Mouse (Mus musculus): ENCODE measurements at regions not wholly inside any gene's neighbourhood (a gene's known extent, or its start where the extent isn't known, plus 50 kb on each side); places are given as distances from the start of the nearest gene placed in this dataset.
"Not testable (repeated sequence)": the region's sequence is repeated elsewhere in the genome, so short reads cannot be mapped to it uniquely, and the experiment has no call there.

GRCm38 (mm10) chr3:153144217-153144616 is 162.2 kb upstream of the St6galnac5 start:
- no peak for DNase-seq (ENCODE audit: low read depth, low spot score)

- no peak for DNase-seq (ENCODE audit: low read depth, low spot score)
Measured at GRCm38 (mm10) chr3:153140985-153141384, 158.9 kb upstream of the St6galnac5 start.

DNA sequence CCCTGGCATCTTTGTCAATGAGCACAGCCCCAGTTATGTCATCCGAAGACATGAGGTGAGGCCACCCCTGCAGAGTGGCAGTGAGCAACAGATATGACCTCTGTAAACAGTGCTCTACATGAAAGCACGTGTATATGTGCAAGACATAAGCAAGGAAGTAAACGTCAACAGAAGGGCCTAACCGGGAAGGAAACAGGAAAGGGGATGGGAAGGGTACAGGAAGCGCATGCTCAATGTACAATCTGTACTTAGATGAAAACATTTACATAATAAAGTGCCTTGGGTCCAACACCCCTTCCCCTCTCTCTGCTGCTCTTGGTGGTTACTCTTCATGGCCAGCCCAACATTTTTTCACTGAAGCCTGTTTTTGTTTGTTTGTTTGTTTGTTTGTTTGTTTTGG is 143.3 kb upstream of the St6galnac5 start:
- no peak for DNase-seq (ENCODE audit: low read depth, low spot score)

DNA sequence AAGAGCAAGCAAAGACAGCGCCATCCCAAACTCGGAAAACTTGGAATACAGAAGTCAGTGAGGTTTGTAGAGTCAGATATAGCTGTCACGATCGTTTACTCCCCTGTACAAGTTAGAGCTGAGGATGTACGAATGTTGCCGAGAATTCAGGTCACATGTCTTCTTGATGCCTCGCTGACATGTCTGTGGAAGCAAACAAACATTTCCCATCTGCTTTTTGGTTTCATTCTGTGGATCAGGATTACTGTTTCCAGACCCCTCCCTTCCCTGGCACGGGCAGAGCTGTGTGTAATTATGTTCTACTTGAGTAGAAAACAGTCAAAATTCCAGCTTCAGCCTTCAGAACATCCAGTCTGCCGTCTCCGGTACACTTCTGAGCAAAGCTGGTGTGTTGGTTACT is 139.9 kb upstream of the St6galnac5 start:
- DNase-seq (ENCODE audit: low read depth, low spot score): no peak

GRCm38 (mm10) chr3:153119142-153119541 is 137.1 kb upstream of the St6galnac5 start:
- no peak for DNase-seq (ENCODE audit: low read depth, low spot score)

- DNase-seq (ENCODE audit: low read depth, low spot score): no peak
Measured at GRCm38 (mm10) chr3:153118643-153119042, 136.6 kb upstream of the St6galnac5 start.

DNA sequence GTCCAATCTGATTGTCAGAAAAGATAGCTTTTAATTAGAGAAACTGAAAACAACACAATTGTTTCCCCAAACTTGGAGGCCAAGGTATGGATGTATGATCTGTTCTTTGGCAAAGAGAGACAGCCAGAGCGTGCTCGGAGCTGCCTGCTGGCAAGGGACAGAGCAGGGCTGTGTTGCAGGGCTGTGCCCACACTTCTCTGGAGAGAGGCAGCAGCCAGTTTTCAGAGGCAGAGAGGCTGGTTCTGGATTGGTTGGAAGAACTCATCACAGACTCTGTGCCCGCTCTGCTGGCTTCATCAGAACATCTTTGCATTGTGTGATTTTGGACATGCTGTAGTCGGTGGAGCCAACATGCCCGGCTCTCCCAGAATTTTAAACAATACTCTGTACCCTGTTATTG is 123.5 kb upstream of the St6galnac5 start:
- no peak for DNase-seq (ENCODE audit: low read depth, low spot score)

DNA sequence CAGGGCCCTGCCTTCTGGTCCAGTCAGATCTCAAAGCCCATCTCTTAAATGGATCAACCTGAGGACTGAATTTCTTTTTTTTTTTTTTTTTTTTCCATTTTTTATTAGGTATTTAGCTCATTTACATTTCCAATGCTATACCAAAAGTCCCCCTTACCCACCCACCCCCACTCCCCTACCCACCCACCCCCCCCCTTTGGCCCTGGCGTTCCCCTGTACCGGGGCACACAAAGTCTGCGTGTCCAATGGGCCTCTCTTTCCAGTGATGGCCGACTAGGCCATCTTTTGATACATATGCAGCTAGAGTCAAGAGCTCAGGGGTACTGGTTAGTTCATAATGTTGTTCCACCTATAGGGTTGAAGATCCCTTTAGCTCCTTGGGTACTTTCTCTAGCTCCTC is 108.5 kb upstream of the St6galnac5 start:
- DNase-seq (ENCODE audit: low read depth, low spot score): not testable (repeated sequence)

DNA sequence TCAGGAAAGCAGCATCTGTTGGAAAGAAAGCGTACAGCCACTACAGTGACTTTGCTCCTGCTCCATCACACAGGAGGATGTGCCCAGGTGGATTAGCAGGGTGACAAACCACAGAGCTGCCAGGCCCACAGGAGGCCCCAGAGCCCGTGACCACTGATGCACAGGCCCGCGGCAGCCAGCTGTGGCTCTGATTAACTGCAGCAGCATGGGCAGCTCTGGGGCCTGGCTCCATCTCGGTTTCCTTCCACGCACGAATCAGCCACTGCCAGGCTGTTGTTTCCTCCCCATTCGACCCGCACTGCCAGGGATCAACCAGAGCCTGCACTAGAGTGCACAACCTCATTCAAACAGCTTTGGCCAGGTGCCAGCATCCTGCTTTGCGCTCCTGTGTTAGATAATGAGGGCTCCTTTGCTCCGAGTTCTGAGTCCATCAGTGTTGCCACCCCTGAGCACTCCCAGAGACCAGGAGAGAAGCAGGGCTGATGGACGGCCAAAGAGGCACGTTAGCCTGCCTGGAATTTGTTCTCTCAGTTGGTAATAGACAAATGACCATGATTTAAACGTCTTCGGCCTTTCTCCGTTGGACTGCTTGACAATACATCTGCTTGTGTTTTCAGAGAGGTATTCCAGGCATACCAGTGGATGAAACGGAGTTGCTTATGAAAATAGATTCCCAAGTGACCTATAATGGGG is 103.2 kb upstream of the St6galnac5 start:
- DNase-seq (ENCODE audit: low read depth, low spot score): peak; percentile 1

DNA sequence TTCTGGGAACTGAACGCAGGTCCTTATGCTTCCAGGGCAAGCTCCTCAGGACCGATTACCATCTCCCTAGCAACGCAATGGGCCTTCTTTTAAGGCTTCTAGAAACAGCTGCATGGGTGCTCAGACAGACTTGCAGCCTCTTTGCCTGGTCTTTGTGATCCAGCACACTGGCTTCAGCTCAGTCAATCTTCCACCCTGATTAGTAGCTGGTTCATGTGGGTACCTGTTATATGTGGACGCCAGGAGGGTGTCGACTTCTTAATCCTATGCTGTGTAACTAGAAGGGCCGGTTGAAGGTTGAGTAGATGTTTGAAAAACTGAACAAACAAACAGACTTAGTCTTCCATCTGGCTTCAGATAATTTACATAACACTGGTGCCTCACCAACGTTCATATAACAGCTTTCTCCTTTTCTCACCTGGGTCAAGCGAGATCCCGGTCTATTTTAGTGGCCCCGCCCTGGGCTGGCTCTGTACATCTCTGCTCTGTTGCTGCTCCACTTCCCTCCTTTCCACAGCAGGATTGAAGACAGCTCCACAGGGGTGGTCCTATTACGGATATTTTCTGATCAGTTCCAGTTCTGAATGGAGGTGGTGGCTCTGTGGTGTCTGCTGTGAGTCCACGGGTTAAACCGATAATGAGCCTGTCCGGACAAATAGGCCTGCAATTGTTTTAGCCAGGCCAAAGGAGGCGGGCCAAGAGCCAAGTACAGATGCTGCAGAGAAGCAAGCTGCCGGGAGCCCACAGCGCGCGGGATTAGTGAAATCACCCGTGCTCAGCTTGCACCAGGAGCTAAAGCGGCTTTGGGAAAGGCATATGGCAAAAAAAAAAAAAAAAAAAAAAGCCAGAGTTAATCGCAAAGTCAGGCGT is 102.4 kb upstream of the St6galnac5 start:
- DNase-seq (ENCODE audit: low read depth, low spot score): peak; percentile 13

DNA sequence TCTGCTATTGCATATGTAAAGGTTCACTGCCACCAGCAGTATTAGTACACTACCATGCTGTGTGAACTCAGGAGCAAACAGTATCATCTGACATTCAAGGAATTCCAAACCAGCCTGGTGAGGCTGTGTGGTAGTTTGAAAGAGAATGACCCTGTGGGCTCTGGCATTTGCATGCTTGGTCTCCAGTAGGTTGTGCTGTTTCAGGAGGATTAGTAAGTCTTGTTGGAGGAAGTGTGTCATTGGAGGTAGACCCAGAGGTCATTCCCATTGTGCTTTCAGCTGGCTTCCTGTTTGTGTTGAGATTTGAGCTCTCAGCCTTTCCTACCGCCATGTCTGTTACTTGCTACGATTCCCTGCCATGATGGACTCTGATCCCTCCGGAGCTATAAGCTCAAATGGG is 98.3 kb upstream of the St6galnac5 start:
- no peak for DNase-seq (ENCODE audit: low read depth, low spot score)

- no peak for DNase-seq (ENCODE audit: low read depth, low spot score)
Measured at GRCm38 (mm10) chr3:153077846-153078703, 96.0 kb upstream of the St6galnac5 start.

DNA sequence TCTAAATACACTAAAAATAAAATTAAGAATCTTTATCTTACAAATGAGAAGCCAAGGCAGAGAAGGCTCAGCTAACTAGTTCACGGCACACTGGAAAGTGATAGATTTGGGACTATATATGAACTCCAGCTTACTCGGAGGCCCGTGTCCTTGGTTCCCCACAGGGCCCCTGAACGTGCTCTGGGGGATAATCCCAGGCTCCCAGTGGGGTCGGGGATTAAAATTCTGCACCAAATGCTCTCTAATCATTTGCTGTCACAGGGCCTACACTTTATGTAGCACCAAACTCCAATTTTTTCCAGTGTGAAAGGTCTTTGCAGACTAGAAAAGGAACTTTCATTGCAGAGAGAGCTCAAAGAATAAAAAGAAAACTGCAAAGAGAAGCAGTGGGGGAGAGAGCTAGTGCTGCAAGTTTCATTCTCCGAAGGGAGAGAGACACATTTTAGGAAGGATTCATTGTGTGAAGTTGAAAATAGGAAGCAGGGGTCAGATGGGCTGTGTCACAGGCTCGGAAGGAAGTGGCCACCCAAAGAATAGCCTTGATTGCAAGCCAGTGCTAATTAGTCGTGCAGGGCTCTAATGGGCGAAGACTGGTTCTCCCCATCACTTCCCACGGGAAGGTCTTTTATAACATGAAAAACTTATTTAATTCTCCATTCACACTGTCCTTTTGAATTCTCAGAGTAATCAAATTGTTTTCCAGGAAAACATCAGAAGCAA is 90.3 kb upstream of the St6galnac5 start:
- DNase-seq (ENCODE audit: low read depth, low spot score): no peak

- no peak for DNase-seq (ENCODE audit: low read depth, low spot score)
Measured at GRCm38 (mm10) chr3:153071549-153071948, 89.5 kb upstream of the St6galnac5 start.

DNA sequence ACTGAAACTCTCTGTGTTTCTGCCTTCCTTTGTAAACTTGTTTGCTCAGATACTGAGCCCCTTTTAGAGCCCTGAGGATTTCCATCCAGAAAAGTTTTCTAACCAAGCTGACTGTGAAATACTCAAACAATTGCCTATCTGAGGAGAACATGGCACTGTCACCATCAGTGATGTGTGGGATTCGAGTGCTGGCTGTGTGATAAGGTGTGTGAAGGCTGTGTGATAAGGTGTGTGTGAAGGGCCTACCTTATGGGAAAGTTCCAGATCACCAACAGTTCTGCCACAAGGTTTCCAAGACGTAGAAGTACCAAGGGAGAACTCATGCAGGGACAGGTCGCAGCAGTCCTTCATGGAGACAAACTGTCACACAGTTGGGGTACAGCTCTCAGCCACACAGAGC is 89.1 kb upstream of the St6galnac5 start:
- DNase-seq (ENCODE audit: low read depth, low spot score): no peak

DNA sequence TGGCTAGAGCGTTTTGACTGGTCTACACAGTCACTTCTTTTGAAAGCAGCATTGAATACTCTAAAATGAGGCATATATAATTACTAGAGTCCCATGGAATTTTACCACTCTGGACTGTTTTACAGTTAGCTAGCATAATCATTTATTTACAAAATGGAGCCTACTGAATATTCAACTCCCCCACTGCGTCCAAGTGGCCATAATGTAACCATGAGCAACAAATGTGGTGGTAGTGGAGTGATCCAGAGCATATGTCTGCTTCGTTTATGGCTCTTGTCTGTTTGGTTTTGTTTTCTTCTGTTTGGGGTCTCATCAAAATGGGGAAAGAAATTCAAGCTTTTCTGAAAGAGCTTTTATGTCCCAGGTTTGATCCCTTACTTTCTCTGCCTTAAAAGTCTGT is 83.8 kb upstream of the St6galnac5 start:
- no peak for DNase-seq (ENCODE audit: low read depth, low spot score)

DNA sequence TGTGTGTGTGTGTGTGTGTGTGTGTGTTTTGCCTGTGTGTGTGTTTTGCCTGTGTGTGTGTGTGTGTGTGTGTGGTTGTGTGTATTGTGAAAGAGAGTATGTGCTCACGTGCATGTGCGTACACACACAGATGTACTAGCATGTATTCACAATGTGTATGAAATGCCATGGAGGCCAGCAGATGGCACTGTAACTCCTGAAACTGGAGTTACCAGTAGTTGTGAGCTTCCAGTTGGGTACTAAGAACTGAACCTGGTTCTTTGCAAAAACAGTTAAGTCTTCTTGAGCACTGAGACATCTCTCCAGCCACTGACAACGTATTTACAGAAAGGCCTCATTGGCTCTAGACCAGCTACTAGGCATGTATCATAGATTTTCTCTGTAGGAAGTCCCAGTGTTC is 71.1 kb upstream of the St6galnac5 start:
- no peak for DNase-seq (ENCODE audit: low read depth, low spot score)

DNA sequence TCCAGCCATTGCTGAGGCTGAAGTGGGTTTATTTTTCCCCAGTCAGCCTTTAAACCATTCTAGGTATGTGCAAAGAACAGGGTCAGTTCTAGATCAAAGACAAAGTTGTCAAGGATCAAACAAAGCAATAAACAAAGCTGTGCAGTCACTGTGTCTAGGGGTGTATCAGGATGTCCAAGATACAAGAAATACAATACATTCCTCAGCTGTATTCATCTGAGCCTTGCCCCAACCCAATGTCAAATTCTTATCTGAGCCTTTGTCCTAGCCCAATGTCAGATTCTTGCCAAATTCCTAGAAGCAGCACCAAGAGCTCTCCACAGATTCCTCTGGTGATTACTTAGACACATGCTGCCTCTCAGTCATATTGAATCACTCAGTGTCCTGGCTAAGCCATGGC is 69.5 kb upstream of the St6galnac5 start:
- no peak for DNase-seq (ENCODE audit: low read depth, low spot score)

DNA sequence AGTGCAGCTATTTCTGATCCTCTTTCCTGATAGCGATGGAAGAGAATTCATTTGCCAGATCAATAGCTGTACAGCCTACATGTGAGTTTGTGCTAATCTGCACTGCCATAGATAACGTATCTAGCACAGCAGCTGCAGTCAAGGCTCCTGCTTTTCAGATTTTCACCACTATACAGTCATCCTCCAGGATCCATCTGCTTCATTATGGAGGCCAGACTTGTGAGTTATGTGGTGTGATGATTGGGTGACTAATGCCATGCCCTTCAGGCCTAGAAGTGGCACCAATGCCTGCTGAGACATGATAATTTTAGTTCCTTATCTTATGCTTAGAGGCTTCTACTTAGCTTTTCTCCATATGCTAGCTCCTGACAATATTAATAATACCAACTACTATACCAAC is 63.3 kb upstream of the St6galnac5 start:
- DNase-seq (ENCODE audit: low read depth, low spot score): no peak

DNA sequence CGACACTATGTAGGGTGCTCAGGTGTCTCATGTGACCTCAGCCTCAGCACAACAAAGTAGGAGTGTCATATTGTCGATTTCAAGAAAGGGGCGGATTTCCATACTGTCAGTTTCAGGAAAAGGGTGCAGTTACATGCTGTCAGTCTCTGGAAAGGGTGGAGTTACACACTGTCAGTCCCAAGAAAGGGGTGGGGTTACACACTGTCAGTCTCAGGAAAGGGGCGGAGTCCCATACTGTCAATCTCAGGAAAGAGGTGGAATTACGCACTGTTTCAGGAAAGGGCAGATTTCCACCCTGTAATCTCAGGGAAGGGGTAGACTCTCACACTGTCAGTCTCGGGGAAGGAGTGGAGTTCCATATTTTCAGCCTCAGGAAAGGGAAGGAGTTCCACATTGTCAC is 51.9 kb upstream of the St6galnac5 start:
- DNase-seq (ENCODE audit: low read depth, low spot score): no peak
